Mouse (Mus musculus) gastrocnemius, postnatal 14 days (tissue): ENCODE measurements around the gene Rb1. TPM values are rescaled to one million over a fixed set of nuclear protein-coding genes. Genes with fewer than 3 reads are reported as not detected.
A peak's percentile ranks its signal among the peaks of the same experiment; 100 is the strongest.

Source experiments
- DNase-seq: peaks from one replicate; pipeline ENCODE4 v3.0.0; 2021; ENCODE audit warnings: mixed read lengths
- intact Hi-C: fragments of 180-260 bp; cut with DNase I; formaldehyde crosslinking; loops from one replicate; pipeline ENCODE4 v1.15.1; 2025; ENCODE audit warnings: low total_unique reads
- total RNA-seq, 2 experiments: library from RNA; stranded (reverse); gene quantifications; 2 replicates each; pipeline ENCODE4 v1.2.3; 2021

Gene Rb1
- total RNA-seq, 2 experiments from 2014 or later = 18.1 to 20.2 TPM

- intact Hi-C loops = no loop called here
- no peak for DNase-seq
Measured at GRCm38 (mm10) chr14:73174091-73174995, 151.3 kb downstream of the Rb1 start.

- intact Hi-C loops = no loop called here
- DNase-seq = no peak
Measured at GRCm38 (mm10) chr14:73173662-73174061, 152.0 kb downstream of the Rb1 start.

GRCm38 (mm10) chr14:73172196-73173011, 153.2 kb downstream of the Rb1 start:
- DNase-seq = no peak
- intact Hi-C loops = no loop called here

GRCm38 (mm10) chr14:73169926-73170844, 155.4 kb downstream of the Rb1 start:
- intact Hi-C loops = no loop called here
- DNase-seq = no peak

- intact Hi-C loops = no loop called here
- DNase-seq = no peak
Measured at GRCm38 (mm10) chr14:73168605-73169004, 157.0 kb downstream of the Rb1 start.

- DNase-seq = no peak
- intact Hi-C loops = no loop called here
Measured at GRCm38 (mm10) chr14:73165136-73165535, 160.5 kb downstream of the Rb1 start.

- no peak for DNase-seq
- intact Hi-C loops = no loop called here
Measured at GRCm38 (mm10) chr14:73163363-73163998, 162.1 kb downstream of the Rb1 start.

- no peak for DNase-seq
- intact Hi-C loops = no loop called here
Measured at GRCm38 (mm10) chr14:73162192-73162800, 163.3 kb downstream of the Rb1 start.

GRCm38 (mm10) chr14:73161303-73161702, 164.3 kb downstream of the Rb1 start:
- intact Hi-C loops = no loop called here
- DNase-seq = no peak

- intact Hi-C loops = loop anchor here (5.0 kb wide), 1 partner anchor 36 kb away; no protein-coding TSS in a partner anchor
Measured at GRCm38 (mm10) chr14:73148125-73148524, 177.5 kb downstream of the Rb1 start.

GRCm38 (mm10) chr14:73146721-73147120, 178.9 kb downstream of the Rb1 start:
- no peak for DNase-seq
- intact Hi-C loops = loop anchor here (5.0 kb wide), 1 partner anchor 34 kb away; no protein-coding TSS in a partner anchor

More at GRCm38 (mm10) chr14:73148125-73148524, 177.5 kb downstream of the Rb1 start:
- DNase-seq = no peak

- intact Hi-C loops = loop anchor here (5.0 kb wide), 1 partner anchor 33 kb away; no protein-coding TSS in a partner anchor
- no peak for DNase-seq
Measured at GRCm38 (mm10) chr14:73145531-73145930, 180.1 kb downstream of the Rb1 start.

GRCm38 (mm10) chr14:73143710-73144420, 181.8 kb downstream of the Rb1 start:
- intact Hi-C loops = no loop called here
- DNase-seq = no peak

- DNase-seq = peak; percentile 82
- intact Hi-C loops = no loop called here
Measured at GRCm38 (mm10) chr14:73142896-73143709, 182.5 kb downstream of the Rb1 start.

GRCm38 (mm10) chr14:73142421-73142895, 183.2 kb downstream of the Rb1 start:
- intact Hi-C loops = no loop called here

GRCm38 (mm10) chr14:73141800-73142199, 183.8 kb downstream of the Rb1 start:
- DNase-seq = no peak
- intact Hi-C loops = no loop called here

More at GRCm38 (mm10) chr14:73142421-73142895, 183.2 kb downstream of the Rb1 start:
- DNase-seq = no peak

- intact Hi-C loops = no loop called here
- no peak for DNase-seq
Measured at GRCm38 (mm10) chr14:73139866-73140265, 185.8 kb downstream of the Rb1 start.
